Mouse (Mus musculus) brain, adult 10 weeks (tissue): Measurements from ENCODE around the gene Pphln1. TPM values are rescaled to one million over a fixed set of nuclear protein-coding genes. Genes with fewer than 3 reads are reported as not detected.

Experiments
- polyA plus RNA-seq: library from polyadenylated mRNA; stranded (reverse); fragments of 350-450 nt; fragmentation: Illumina TruSeq; extraction: RNeasy Lipid Tissue Mini Kit (QIAGEN cat#74804); gene quantifications from one replicate; pipeline ENCODE4 v1.2.3, GENCODE M21; 2015; ENCODE audit warnings: low read depth, low replicate concordance

Gene Pphln1
- 37.4 TPM for polyA plus RNA-seq

GRCm38 (mm10) chr15:93397826-93398698 lies at the start of gene Pphln1, which contains the start of gene Zcrb1:
Pphln1 (plus strand) TSS chr15:93398350.
Zcrb1 (minus strand) TSS chr15:93398334.

Other genes starting within 250 kb of the Pphln1 start
- 6.2 TPM for gene Gxylt1, start 123.2 kb upstream of the Pphln1 start, polyA plus RNA-seq
- 156 TPM for gene Yaf2, start 61.4 kb upstream of the Pphln1 start, polyA plus RNA-seq
- gene Zcrb1, start within 50 bp of the Pphln1 start, polyA plus RNA-seq, result 158 TPM
- 49.7 TPM for gene Prickle1, start 197.5 kb downstream of the Pphln1 start, polyA plus RNA-seq